Mouse (Mus musculus): ENCODE data around the gene Tmem260.

GRCm38 (mm10) chr14:48456305-48457092 is 10.6 kb downstream of the Tmem260 start:
- no peak for TF ChIP-seq CTCF (conservative IDR thresholded peaks at IDR 0.05; ENCODE audit: insufficient read depth, insufficient read length, low read depth, low read length)
- TF ChIP-seq POLR2A (IDR thresholded peaks at IDR 0.05; ENCODE audit: low read depth, low read length) = no peak

All from kidney, adult 2 months (tissue).